Mouse (Mus musculus) neural tube, embryonic 12.5 days (tissue): Measurements from ENCODE around the gene Calm1. TPM values are rescaled to one million over a fixed set of nuclear protein-coding genes. Genes with fewer than 3 reads are reported as not detected.

Source experiments
- ATAC-seq: fragments of 200-750 bp; cut with Nextera tagmentation; 2 replicates; pipeline ENCODE4 v1.8.0; 2017; ENCODE audit warnings: low read depth, mild to moderate bottlenecking, moderate TSS enrichment, moderate library complexity; ENCODE audit not compliant: low FRiP score
- H3K27ac ChIP-seq: fragments of 300-500 bp; sonication (generic); 2 replicates; pipeline ENCODE4 v1.5.1; 2016
- H3K27me3 ChIP-seq: fragments of 300-500 bp; sonication (generic); replicated peaks from 2 replicates; pipeline ENCODE4 v1.6.1; 2016; ENCODE audit warnings: mild to moderate bottlenecking
- H3K36me3 ChIP-seq: fragments of 300-500 bp; sonication (generic); 2 replicates; pipeline ENCODE4 v1.6.1; 2016; ENCODE audit warnings: mild to moderate bottlenecking
- H3K4me1 ChIP-seq: fragments of 300-500 bp; sonication (generic); 2 replicates; pipeline ENCODE4 v1.6.1; 2016
- H3K4me2 ChIP-seq: fragments of 300-500 bp; sonication (generic); replicated peaks from 2 replicates; pipeline ENCODE4 v1.6.1; 2016; ENCODE audit warnings: mild to moderate bottlenecking
- H3K4me3 ChIP-seq: fragments of 300-500 bp; sonication (generic); 2 replicates; pipeline ENCODE4 v1.5.1; 2016
- H3K9ac ChIP-seq: fragments of 300-500 bp; sonication (generic); 2 replicates; pipeline ENCODE4 v1.6.1; 2016; ENCODE audit warnings: mild to moderate bottlenecking
- H3K9me3 ChIP-seq: fragments of 300-500 bp; sonication (generic); 2 replicates; pipeline ENCODE4 v1.6.1; 2016; ENCODE audit warnings: mild to moderate bottlenecking
- WGBS: fragments of 180-500 bp; shearing (Covaris S2); methylation state at CpG from one replicate; pipeline ENCODE4 v1.1.7; 2016; 5-methylcytosine and 5-hydroxymethylcytosine counted together
- polyA plus RNA-seq: library from polyadenylated mRNA; unstranded; fragments of >200 nt; fragmentation: Nextera tagmentation; extraction: Ambion mirVana; gene quantifications from 2 replicates; pipeline ENCODE4 v1.2.1, GENCODE M21; 2016

The Calm1 gene
- polyA plus RNA-seq, 1 experiment from 2014 or later = 1,801 TPM

GRCm38 (mm10) chr12:100234919-100235318 is 35.7 kb downstream of the Calm1 start:
- H3K4me1 ChIP-seq = peaks cover 7% of the 10 kb centered on the region
- H3K4me2 ChIP-seq = no peak overlapping the region
- ATAC-seq = 0 out of 2 replicates have a peak, but pooled peaks have one; percentile 17
- H3K9ac ChIP-seq = no peak overlapping the region
- WGBS = 76% methylated on average over 7 of the region's 7 CpGs
- H3K27me3 ChIP-seq = no peaks in the 10 kb centered on the region
- H3K9me3 ChIP-seq = no peaks in the 10 kb centered on the region
- H3K4me3 ChIP-seq = no peak overlapping the region
- H3K27ac ChIP-seq = no peak overlapping the region
- no peaks in the 10 kb centered on the region for H3K36me3 ChIP-seq

- H3K4me2 ChIP-seq = no peak overlapping the region
- H3K27me3 ChIP-seq = no peaks in the 10 kb centered on the region
- H3K9me3 ChIP-seq = no peaks in the 10 kb centered on the region
- H3K4me3 ChIP-seq = no peak overlapping the region
- H3K4me1 ChIP-seq = peaks cover 7% of the 10 kb centered on the region
- no peak for ATAC-seq
- no peak overlapping the region for H3K27ac ChIP-seq
- WGBS = 43% methylated on average over 5 of the region's 5 CpGs
- H3K9ac ChIP-seq = no peak overlapping the region
- no peaks in the 10 kb centered on the region for H3K36me3 ChIP-seq
Observed at GRCm38 (mm10) chr12:100235423-100235822, 36.2 kb downstream of the Calm1 start.

GRCm38 (mm10) chr12:100239404-100239803 is 40.2 kb downstream of the Calm1 start:
- Histone ChIP-seq H3K4me3 (no peak overlapping the region), H3K36me3 (no peaks in the 10 kb centered on the region), H3K27ac (no peak overlapping the region), H3K9ac (no peak overlapping the region), H3K9me3 (no peaks in the 10 kb centered on the region), H3K4me2 (no peak overlapping the region), H3K27me3 (no peaks in the 10 kb centered on the region), H3K4me1 (peaks cover 14% of the 10 kb centered on the region)
- WGBS = 61% methylated on average over 7 of the region's 7 CpGs
- no peak for ATAC-seq

GRCm38 (mm10) chr12:100239807-100240206 is 40.6 kb downstream of the Calm1 start:
- H3K9ac ChIP-seq = no peak overlapping the region
- peaks cover 14% of the 10 kb centered on the region for H3K4me1 ChIP-seq
- no peaks in the 10 kb centered on the region for H3K9me3 ChIP-seq
- H3K27me3 ChIP-seq = no peaks in the 10 kb centered on the region
- 86% methylated on average over 6 of the region's 6 CpGs for WGBS
- no peak overlapping the region for H3K27ac ChIP-seq
- H3K4me3 ChIP-seq = no peak overlapping the region
- H3K4me2 ChIP-seq = no peak overlapping the region
- no peak for ATAC-seq
- H3K36me3 ChIP-seq = no peaks in the 10 kb centered on the region

- Histone ChIP-seq H3K4me2 (peak overlapping the region; percentile 55), H3K4me3 (0 out of 2 replicates have a peak overlapping the region, but pooled peaks have one; percentile 9), H3K36me3 (no peaks in the 10 kb centered on the region), H3K27me3 (no peaks in the 10 kb centered on the region), H3K27ac (peak overlapping the region; percentile 53), H3K9me3 (no peaks in the 10 kb centered on the region), H3K9ac (no peak overlapping the region), H3K4me1 (peaks cover 12% of the 10 kb centered on the region)
- WGBS = 10% methylated on average over 22 of the region's 22 CpGs
- ATAC-seq = peak; percentile 96
Observed at GRCm38 (mm10) chr12:100241911-100242796, 42.9 kb downstream of the Calm1 start.

GRCm38 (mm10) chr12:100244580-100244979 is 45.3 kb downstream of the Calm1 start:
- H3K4me3 ChIP-seq = no peak overlapping the region
- no peak for ATAC-seq
- H3K4me2 ChIP-seq = no peak overlapping the region
- H3K9me3 ChIP-seq = no peaks in the 10 kb centered on the region
- no peak overlapping the region for H3K27ac ChIP-seq
- 38% methylated on average over 5 of the region's 5 CpGs for WGBS
- no peak overlapping the region for H3K9ac ChIP-seq
- H3K4me1 ChIP-seq = peaks cover 12% of the 10 kb centered on the region
- H3K36me3 ChIP-seq = no peaks in the 10 kb centered on the region
- H3K27me3 ChIP-seq = no peaks in the 10 kb centered on the region

GRCm38 (mm10) chr12:100249170-100249569 is 49.9 kb downstream of the Calm1 start:
- Histone ChIP-seq H3K27me3 (no peaks in the 10 kb centered on the region), H3K9ac (no peak overlapping the region), H3K36me3 (no peaks in the 10 kb centered on the region), H3K4me3 (no peak overlapping the region), H3K4me1 (peaks cover 8% of the 10 kb centered on the region), H3K9me3 (no peaks in the 10 kb centered on the region), H3K27ac (no peak overlapping the region), H3K4me2 (no peak overlapping the region)
- ATAC-seq = no peak
- 87% methylated on average over 7 of the region's 7 CpGs for WGBS

- Histone ChIP-seq H3K4me3 (no peak overlapping the region), H3K27me3 (no peaks in the 10 kb centered on the region), H3K4me1 (peaks cover 6% of the 10 kb centered on the region; the same call in 1 of the 2 replicates), H3K9ac (no peak overlapping the region), H3K27ac (no peak overlapping the region), H3K36me3 (no peaks in the 10 kb centered on the region), H3K9me3 (no peaks in the 10 kb centered on the region), H3K4me2 (no peak overlapping the region)
- WGBS = 79% methylated on average over 4 of the region's 4 CpGs
- ATAC-seq = no peak
Observed at GRCm38 (mm10) chr12:100254471-100254870, 55.2 kb downstream of the Calm1 start.

GRCm38 (mm10) chr12:100255441-100255949 is 56.3 kb downstream of the Calm1 start:
- WGBS = 92% methylated on average over 2 of the region's 2 CpGs
- Histone ChIP-seq H3K27me3 (no peaks in the 10 kb centered on the region), H3K9ac (no peak overlapping the region), H3K4me1 (peaks cover 6% of the 10 kb centered on the region; the same call in 1 of the 2 replicates), H3K4me3 (no peak overlapping the region), H3K9me3 (no peaks in the 10 kb centered on the region), H3K4me2 (no peak overlapping the region), H3K36me3 (no peaks in the 10 kb centered on the region), H3K27ac (no peak overlapping the region)
- no peak for ATAC-seq

- Histone ChIP-seq H3K36me3 (no peaks in the 10 kb centered on the region), H3K27me3 (no peaks in the 10 kb centered on the region), H3K9ac (no peak overlapping the region), H3K4me1 (peaks cover 6% of the 10 kb centered on the region; the same call in 1 of the 2 replicates), H3K4me2 (no peak overlapping the region), H3K9me3 (no peaks in the 10 kb centered on the region), H3K27ac (no peak overlapping the region), H3K4me3 (no peak overlapping the region)
- ATAC-seq = no peak
- 82% methylated on average over 3 of the region's 3 CpGs for WGBS
Observed at GRCm38 (mm10) chr12:100257779-100258178, 58.5 kb downstream of the Calm1 start.
